Mouse (Mus musculus) liver, embryonic 11.5 days (tissue): ENCODE results near the gene Gm9495. TPM values are rescaled to one million over a fixed set of nuclear protein-coding genes. Genes with fewer than 3 reads are reported as not detected.
"Not testable (repeated sequence)": the region's sequence is repeated elsewhere in the genome, so short reads cannot be mapped to it uniquely, and the experiment has no call there.

ENCODE experiments used
- ATAC-seq: fragments of 200-750 bp; cut with Nextera tagmentation; replicated peaks from 2 replicates; pipeline ENCODE4 v1.8.0; 2017; ENCODE audit warnings: moderate number of reproducible peaks, mild to moderate bottlenecking, moderate TSS enrichment, moderate library complexity; ENCODE audit not compliant: low FRiP score
- DNase-seq: peaks from one replicate; pipeline ENCODE4 v3.0.0-alpha.2; 2017; ENCODE audit warnings: low spot score
- H3K27ac ChIP-seq: fragments of 300-500 bp; sonication (generic); 2 replicates; pipeline ENCODE4 v1.5.1; 2014; ENCODE audit warnings: mild to moderate bottlenecking, low read depth, low read length, control low read depth
- H3K27me3 ChIP-seq: fragments of 300-500 bp; sonication (generic); replicated peaks from 2 replicates; pipeline ENCODE4 v1.6.1; 2014; ENCODE audit warnings: low read length, mixed read lengths; ENCODE audit not compliant: control insufficient read depth, insufficient read depth
- H3K36me3 ChIP-seq: fragments of 300-500 bp; sonication (generic); 2 replicates; pipeline ENCODE4 v1.6.1; 2014; ENCODE audit warnings: mild to moderate bottlenecking, low read length, moderate library complexity, mixed read lengths; ENCODE audit not compliant: control insufficient read depth, insufficient read depth
- H3K4me1 ChIP-seq: fragments of 300-500 bp; sonication (generic); replicated peaks from 2 replicates; pipeline ENCODE4 v1.6.1; 2014; ENCODE audit warnings: low read length, mixed read lengths; ENCODE audit not compliant: control insufficient read depth, insufficient read depth
- H3K4me2 ChIP-seq: fragments of 300-500 bp; sonication (generic); 2 replicates; pipeline ENCODE4 v1.6.1; 2014; ENCODE audit warnings: mild to moderate bottlenecking, control low read depth, moderate library complexity
- H3K4me3 ChIP-seq: fragments of 300-500 bp; sonication (generic); 2 replicates; pipeline ENCODE4 v1.5.1; 2014; ENCODE audit warnings: low read depth, low read length, control low read depth
- H3K9ac ChIP-seq: fragments of 300-500 bp; sonication (generic); 2 replicates; pipeline ENCODE4 v1.6.1; 2014; ENCODE audit warnings: low read depth, low read length, control low read depth
- H3K9me3 ChIP-seq: fragments of 300-500 bp; sonication (generic); 2 replicates; pipeline ENCODE4 v1.6.1; 2016; ENCODE audit warnings: low read length, inconsistent platforms, mixed read lengths; ENCODE audit not compliant: control insufficient read depth
- WGBS: fragments of 180-500 bp; shearing (Covaris S2); extraction: QIAGEN DNeasy Blood & Tissue Kit; methylation state at CpG from one replicate; pipeline ENCODE4 v1.1.7; 2014; 5-methylcytosine and 5-hydroxymethylcytosine counted together
- polyA plus RNA-seq: library from polyadenylated mRNA; unstranded; fragments of >200 nt; fragmentation: Nextera tagmentation; extraction: Ambion mirVana; gene quantifications from 2 replicates; pipeline ENCODE4 v1.2.1, GENCODE M21; 2014

Gene Gm9495
- not detected in 2 replicates for polyA plus RNA-seq

- not testable (repeated sequence) for H3K4me1 ChIP-seq, H3K9ac ChIP-seq, DNase-seq, H3K27ac ChIP-seq, H3K27me3 ChIP-seq, H3K9me3 ChIP-seq, H3K36me3 ChIP-seq, H3K4me2 ChIP-seq, H3K4me3 ChIP-seq, ATAC-seq
- WGBS: 68% methylated on average over 1 of the region's 3 CpGs
Measured at GRCm38 (mm10) chr8:69453465-69453864, at the start of gene Gm9495. Gene Gm9495 (minus strand): TSS chr8:69453565.

- H3K4me2 ChIP-seq, H3K9ac ChIP-seq, H3K4me1 ChIP-seq, H3K27ac ChIP-seq, ATAC-seq, H3K9me3 ChIP-seq, H3K27me3 ChIP-seq, H3K4me3 ChIP-seq, DNase-seq, H3K36me3 ChIP-seq: not testable (repeated sequence)
- 66% methylated on average over 3 of the region's 3 CpGs for WGBS
Measured at GRCm38 (mm10) chr8:69474946-69475345, 21.6 kb upstream of the Gm9495 start.

- 72% methylated on average over 2 of the region's 3 CpGs for WGBS
Measured at GRCm38 (mm10) chr8:69420018-69420417, 33.3 kb downstream of the Gm9495 start.

GRCm38 (mm10) chr8:69414326-69414725, 39.0 kb downstream of the Gm9495 start:
- Histone ChIP-seq H3K4me2 (no peak overlapping the region), H3K9ac (no peak overlapping the region), H3K27me3 (no peaks in the 10 kb centered on the region), H3K36me3 (no peaks in the 10 kb centered on the region), H3K27ac (no peak overlapping the region), H3K4me1 (no peaks in the 10 kb centered on the region), H3K9me3 (no peaks in the 10 kb centered on the region), H3K4me3 (no peak overlapping the region)
- 70% methylated on average over 1 of the region's 1 CpGs for WGBS
- no peak for ATAC-seq
- DNase-seq: no peak

More at GRCm38 (mm10) chr8:69420018-69420417, 33.3 kb downstream of the Gm9495 start:
- H3K27ac ChIP-seq, DNase-seq, H3K27me3 ChIP-seq, H3K4me2 ChIP-seq, H3K36me3 ChIP-seq, H3K4me3 ChIP-seq, H3K9me3 ChIP-seq, ATAC-seq, H3K9ac ChIP-seq, H3K4me1 ChIP-seq: not testable (repeated sequence)

GRCm38 (mm10) chr8:69404768-69405167, 48.6 kb downstream of the Gm9495 start:
- no peak overlapping the region for H3K27ac ChIP-seq
- no peaks in the 10 kb centered on the region; the same call in 1 of the 2 replicates for H3K4me1 ChIP-seq
- no peaks in the 10 kb centered on the region for H3K9me3 ChIP-seq
- H3K4me3 ChIP-seq: no peak overlapping the region
- H3K27me3 ChIP-seq: no peaks in the 10 kb centered on the region
- 64% methylated on average over 6 of the region's 6 CpGs for WGBS
- H3K36me3 ChIP-seq: no peaks in the 10 kb centered on the region
- no peak for ATAC-seq
- no peak overlapping the region for H3K9ac ChIP-seq
- no peak overlapping the region for H3K4me2 ChIP-seq
- DNase-seq: no peak

- Histone ChIP-seq H3K36me3 (no peaks in the 10 kb centered on the region), H3K4me2 (peak overlapping the region; percentile 67), H3K4me1 (no peaks in the 10 kb centered on the region; the same call in 1 of the 2 replicates), H3K9me3 (no peaks in the 10 kb centered on the region), H3K27me3 (no peaks in the 10 kb centered on the region), H3K9ac (peak overlapping the region; percentile 37), H3K27ac (no peak overlapping the region), H3K4me3 (peak overlapping the region; percentile 52)
- DNase-seq: no peak
- WGBS: 67% methylated on average over 4 of the region's 4 CpGs
- ATAC-seq: 0 out of 2 replicates have a peak, but pooled peaks have one; percentile 6
Measured at GRCm38 (mm10) chr8:69399956-69400443, 53.4 kb downstream of the Gm9495 start.

- Histone ChIP-seq H3K9ac (peak overlapping the region; percentile 37), H3K9me3 (no peaks in the 10 kb centered on the region), H3K36me3 (no peaks in the 10 kb centered on the region), H3K27ac (no peak overlapping the region), H3K4me3 (peak overlapping the region; percentile 52), H3K4me1 (no peaks in the 10 kb centered on the region; the same call in 1 of the 2 replicates), H3K4me2 (peak overlapping the region; percentile 67), H3K27me3 (no peaks in the 10 kb centered on the region)
- WGBS: 15% methylated on average over 43 of the region's 43 CpGs
- peak; percentile 60 for DNase-seq
- ATAC-seq: peak; percentile 56
Measured at GRCm38 (mm10) chr8:69399181-69399955, 54.0 kb downstream of the Gm9495 start.

GRCm38 (mm10) chr8:69396196-69396595, 57.2 kb downstream of the Gm9495 start:
- H3K4me2 ChIP-seq: peak overlapping the region; percentile 67; the same call in 1 of the 2 replicates
- 80% methylated on average over 6 of the region's 6 CpGs for WGBS
- DNase-seq (no peak), ATAC-seq (no peak)
- no peak overlapping the region for H3K4me3 ChIP-seq
- H3K27me3 ChIP-seq: no peaks in the 10 kb centered on the region
- no peaks in the 10 kb centered on the region for H3K9me3 ChIP-seq
- H3K9ac ChIP-seq: no peak overlapping the region
- H3K4me1 ChIP-seq: no peaks in the 10 kb centered on the region; the same call in 1 of the 2 replicates
- no peaks in the 10 kb centered on the region for H3K36me3 ChIP-seq
- H3K27ac ChIP-seq: no peak overlapping the region
